Mouse (Mus musculus): Measurements from ENCODE around the gene Islr2. TPM values are rescaled to one million over a fixed set of nuclear protein-coding genes. Genes with fewer than 3 reads are reported as not detected.

Gene Islr2
- polyA plus RNA-seq, 1 experiment, result 42.5 TPM

DNA sequence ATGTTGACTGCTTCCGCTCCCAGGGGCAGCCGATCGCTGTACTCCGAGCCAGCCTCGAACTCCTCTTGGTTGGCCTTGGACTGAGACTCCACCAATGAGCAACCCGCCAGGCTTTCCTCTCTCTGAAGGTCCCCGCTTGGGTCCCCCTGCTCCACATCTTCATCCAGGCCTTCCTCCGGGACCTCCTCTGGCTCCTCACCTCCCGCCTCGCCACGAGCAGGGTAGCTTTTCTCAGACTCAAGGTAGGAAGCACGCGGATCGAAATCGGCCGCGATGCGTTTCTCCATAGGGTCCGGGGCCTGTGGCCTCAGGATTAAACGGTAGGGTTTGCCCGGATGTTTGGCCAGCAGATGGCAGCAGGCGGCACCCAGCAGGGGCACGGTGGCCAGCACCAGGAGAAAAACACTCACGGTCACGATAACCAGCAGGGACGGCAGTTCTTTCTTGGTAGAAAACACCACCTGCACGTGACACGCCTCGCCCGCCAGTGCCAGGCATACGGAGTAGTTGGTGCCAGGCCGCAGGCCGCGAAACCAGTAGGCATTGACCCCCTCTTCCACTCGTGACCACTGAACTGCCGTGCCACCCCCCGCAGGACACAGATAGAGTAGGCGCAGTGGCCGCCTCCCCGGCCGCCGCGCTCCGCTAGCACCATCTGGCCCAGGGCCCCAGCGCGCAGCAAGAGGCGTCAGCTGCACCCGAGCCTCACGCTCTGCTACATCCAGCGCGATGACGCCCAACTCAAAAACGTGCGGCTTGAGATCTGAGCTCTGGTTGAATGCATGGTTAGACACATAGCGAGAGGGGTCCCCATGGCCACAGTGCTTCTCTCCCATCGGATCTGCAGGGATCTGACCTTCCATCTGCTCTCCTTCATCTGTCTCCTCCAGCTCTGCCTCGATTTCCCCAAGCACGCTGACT is 6.1 kb downstream of the Islr2 start:
- DNase-seq (ENCODE audit: extremely low spot score in 1 of 2, low spot score in 1 of 2), result no peak

DNA sequence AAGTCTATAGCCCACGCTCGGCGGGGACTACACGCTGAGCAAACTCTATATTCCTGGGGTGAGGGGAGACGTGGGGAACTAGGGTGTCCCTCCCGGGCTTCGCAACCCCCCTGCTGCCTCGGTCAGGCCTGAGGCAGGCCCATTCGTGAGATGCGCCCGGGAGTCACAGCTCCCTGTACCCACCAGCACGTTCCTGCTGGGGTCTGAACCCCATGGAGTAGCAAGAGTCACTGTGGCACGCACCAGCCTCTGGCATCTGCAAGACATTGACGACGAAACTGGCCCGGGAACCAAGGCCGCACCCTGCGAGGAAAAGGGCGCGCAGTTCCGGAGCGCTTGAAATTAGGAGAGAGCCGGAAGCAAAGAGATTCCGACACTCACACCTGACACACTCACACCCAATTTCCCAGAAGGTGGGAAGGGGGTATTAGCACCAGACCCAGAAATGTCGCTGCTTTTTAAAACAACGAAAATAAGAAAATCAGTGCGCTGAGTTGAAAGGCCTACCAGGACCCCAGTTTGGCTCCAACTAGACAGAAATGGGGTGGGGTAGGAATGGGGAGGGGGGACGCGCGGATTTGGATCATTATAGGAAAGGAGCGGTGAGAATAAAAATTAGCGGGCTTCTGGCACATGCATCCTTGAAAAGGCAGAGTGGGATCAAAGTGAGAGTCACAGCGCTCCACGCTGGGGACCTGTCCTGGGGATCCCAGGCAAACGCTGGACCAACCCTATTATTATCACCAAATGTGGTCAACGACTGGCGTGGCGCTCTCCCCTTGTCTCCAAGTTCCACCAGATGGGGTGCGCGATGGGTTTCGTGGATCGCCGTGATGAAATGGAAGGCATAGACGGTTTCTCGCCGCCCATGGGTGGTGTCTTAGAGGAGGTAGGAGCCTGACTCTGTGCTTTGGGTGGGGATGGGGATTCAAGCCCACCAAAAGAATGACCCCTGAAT is 7.2 kb downstream of the Islr2 start:
- no peak for DNase-seq (ENCODE audit: extremely low spot score in 1 of 2, low spot score in 1 of 2)

DNA sequence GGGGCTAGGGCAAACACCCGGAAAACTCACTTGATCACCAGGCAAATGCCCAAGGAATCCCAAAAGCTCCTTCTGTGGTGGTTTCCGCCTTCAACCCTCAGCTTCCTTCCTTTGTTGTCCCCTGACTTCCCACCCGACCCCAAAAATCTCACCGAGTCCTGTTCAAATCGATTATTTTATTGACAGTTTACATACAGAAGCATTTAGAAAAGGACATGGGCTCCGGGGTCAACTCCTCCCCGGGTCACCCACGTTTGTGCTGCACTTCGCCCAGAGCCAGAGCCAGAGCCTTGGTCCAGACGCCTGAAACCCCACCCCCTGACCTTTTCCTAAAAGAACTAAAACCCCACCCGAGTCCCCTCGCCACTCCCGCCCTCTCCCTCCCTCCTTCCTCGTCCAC is 8.0 kb downstream of the Islr2 start:
- no peak for DNase-seq (ENCODE audit: extremely low spot score in 1 of 2, low spot score in 1 of 2)

DNA sequence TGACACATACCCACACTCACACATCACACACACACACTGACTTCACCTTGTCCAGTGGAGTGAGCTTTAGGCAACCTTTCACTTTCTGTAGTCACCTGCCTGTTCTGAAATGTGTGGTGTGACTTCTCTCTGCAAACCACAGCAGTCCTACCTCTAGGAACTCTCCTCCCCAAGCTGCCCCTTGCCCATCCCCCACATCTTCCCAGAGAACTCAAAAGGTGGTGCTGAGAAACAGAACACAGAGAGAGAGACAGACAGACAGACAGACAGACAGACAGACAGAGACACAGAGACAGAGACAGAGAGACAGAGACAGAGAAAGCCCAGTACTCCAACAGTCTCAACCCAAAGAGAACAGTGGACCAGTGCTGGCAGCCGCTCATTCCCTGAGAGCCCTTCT is 8.4 kb downstream of the Islr2 start:
- no peak for DNase-seq (ENCODE audit: extremely low spot score in 1 of 2, low spot score in 1 of 2)

DNA sequence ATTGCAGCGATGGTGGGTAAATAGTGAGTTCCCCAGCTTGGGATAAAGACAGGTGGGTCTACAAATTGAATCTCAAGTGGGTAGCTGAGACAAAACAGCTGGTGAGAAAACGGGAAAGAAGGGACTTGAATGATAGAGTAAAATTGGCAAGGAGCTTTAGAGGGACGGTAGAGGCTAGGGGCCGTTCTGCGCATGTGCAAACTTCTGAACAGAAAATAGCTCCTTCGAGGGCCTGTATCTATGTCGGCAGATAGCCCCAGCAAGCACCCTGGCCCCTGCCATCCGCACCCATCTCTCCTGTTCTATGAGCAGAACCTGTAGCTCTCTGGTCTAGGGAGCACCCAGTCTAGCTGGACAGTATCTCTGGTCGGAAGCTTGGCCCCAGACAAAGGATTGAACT is 9.9 kb downstream of the Islr2 start:
- no peak for DNase-seq (ENCODE audit: extremely low spot score in 1 of 2, low spot score in 1 of 2)

DNA sequence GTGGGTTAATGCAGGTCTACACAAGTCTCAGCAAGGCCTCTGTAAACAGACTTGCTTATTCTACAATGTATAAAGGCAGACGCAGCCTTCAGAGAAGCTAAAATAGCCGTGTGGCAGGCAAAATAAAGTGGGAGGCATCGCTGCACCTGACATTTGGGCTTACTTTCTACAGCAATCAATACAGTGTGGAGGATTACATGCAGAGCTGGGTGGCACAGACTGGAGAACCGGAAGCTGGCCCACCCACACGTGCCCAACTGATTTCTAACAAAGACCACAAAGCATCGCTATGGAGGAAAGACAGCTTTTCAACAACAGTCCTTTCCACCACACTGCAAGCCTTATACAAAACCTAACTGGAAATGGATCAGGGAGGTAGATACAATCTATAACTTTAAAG is 19.7 kb downstream of the Islr2 start:
- no peak for DNase-seq (ENCODE audit: extremely low spot score in 1 of 2, low spot score in 1 of 2)

DNA sequence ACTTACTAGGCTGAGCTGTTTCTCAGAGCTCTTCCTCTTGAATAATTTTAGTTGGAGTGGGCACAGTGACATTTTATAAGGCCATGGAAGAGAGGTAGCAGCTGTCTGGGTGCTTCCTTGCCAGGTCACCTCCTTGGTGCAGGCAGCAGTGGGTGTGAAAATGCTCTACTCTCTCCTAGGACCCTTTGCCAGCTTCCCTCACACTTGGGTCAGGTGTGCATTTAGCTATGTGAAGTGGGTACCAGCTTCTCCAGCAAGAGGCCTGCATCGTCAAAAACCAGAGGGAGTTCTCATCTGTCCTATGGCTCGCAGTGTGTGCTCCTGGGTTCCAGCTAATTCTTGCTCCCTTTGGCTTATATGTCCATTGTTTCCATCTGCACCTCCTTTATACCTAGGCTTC is 24.7 kb downstream of the Islr2 start:
- no peak for DNase-seq (ENCODE audit: extremely low spot score in 1 of 2, low spot score in 1 of 2)

DNA sequence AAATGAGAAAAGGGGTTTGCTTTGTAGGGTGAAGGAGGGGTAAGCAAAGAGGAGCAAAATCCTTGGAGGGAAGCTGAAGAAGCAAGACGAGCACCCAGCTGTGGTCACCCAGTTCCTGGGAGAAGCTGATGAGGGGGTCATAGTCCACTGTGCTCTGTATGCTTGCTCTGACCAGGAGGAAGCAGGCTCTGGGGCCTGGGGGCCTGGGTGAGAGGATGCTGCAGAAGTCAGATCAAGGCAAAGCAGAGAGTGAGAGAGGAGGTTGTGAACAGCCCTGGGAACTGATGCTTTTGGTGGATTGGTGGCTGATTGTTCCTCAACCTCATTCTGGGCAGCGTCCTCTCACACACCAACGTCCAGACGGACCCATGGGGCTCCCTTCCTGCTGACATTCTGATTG is 27.0 kb downstream of the Islr2 start:
- no peak for DNase-seq (ENCODE audit: extremely low spot score in 1 of 2, low spot score in 1 of 2)

DNA sequence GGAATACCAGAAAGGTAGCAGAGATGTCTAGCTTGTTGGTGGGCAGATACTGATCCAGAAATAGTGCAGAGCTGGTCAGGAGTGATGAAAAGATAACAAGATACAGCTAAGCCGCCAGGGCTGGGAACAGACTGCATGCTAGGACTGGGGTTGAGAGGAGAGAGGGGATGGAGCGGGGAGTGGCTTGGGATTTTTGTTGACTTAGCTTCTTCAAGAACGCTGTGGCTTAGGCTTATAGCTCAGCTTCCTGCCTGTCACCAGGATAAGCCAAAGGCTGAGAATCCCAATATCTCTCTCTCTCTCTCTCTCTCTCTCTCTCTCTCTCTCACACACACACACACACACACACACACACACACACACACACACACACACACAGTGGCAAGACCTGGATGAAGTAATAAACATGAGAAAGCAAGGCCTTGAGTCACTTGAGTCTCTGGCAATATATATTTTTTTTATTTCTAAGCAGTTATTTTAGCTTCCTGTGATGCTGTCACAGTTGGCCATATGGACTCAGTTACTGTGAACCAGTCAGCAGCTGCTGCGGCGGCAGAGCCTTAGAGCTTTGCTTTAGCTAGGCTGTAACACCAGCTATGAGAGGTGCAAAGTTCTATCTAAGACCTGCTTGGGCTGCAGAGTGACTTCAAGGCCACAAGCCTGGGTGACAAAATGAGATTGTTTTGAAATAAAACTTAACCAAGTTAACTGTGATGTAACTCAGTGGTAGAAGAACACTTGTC is 28.2 kb downstream of the Islr2 start:
- peak; percentile 80 for DNase-seq (ENCODE audit: extremely low spot score in 1 of 2, low spot score in 1 of 2)

DNA sequence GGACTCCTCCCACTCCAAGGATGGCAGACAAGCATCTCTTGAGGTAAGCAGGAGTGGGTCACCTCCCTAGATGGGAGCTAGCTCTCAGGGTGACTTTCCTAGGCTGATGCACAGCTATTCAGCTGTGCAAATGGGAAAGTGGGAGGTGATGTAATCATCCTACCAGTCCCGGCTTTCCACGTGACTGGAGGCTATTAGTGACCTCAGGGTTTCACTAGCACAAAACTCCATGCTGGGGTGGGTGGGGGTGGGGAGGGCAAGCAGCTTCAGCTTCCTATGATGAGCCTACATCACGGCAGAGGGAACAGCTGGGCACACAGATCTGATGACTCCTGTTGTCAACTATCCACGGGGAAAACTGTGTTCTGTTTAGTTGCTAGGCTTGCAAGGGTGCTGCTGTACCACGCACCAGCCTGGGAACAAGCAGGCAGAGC is 29.3 kb downstream of the Islr2 start:
- peak in 1 of 2 experiments; percentile 63 for DNase-seq (ENCODE audit: extremely low spot score in 1 of 2, low spot score in 1 of 2)

DNA sequence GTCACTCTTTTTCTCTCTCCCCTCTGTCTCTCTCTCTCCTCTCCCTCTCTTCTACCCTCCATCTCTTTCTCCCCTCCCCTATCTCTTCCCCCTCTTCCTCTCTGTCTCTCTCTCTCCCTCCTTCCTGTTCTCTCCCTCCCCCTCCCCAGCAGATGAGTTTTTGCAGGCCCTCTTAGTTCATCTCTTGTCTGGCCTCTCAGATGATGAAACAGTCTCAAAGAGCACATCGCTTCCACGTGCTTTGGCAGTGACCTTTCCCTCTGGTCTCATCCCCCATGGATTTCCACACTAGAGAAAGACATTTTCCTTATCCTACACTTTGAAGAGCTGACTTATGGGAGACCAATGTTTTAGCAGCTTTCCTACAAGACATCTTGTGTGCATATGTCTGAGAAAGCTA is 31.3 kb downstream of the Islr2 start:
- DNase-seq (ENCODE audit: extremely low spot score in 1 of 2, low spot score in 1 of 2), result no peak

DNA sequence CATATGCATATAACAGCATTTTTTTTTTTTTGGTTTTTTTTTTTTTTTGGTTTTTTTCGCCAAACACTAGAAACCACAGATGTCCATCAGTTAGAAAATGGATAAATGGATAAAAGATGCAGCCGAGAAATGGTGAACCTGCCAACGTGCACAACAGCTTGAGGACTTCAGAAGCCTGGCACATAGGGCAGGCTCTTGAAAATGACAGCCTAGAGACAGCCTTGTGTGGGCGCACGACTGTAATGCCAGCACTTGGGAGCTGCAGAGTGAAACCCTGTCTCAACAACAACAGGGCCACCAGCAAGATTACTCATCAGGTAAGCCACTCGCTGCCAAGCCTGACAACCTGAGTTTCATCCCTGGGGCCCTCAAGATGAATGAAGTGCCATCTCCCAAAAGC is 34.7 kb downstream of the Islr2 start:
- DNase-seq (ENCODE audit: extremely low spot score in 1 of 2, low spot score in 1 of 2), result no peak

DNA sequence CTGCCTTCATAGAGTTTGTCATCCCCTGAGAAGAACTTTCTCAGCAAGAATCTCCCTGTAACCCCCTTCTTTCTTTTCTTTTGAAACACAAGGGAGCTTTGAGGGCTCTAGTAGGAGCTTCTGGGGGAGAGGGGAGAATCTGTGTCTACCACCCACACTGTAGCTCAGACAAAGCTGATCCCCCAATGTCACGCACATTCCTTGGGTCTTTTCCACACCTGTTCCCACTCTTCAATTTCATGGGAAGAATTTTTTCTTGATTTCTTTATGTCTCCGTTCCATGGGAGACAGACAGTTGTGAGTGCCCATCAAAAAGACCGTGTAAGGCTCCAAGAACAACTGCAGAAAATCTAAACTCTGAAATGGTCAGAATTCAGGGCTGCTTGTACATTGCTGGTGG is 35.2 kb downstream of the Islr2 start:
- DNase-seq (ENCODE audit: extremely low spot score in 1 of 2, low spot score in 1 of 2), result no peak

DNA sequence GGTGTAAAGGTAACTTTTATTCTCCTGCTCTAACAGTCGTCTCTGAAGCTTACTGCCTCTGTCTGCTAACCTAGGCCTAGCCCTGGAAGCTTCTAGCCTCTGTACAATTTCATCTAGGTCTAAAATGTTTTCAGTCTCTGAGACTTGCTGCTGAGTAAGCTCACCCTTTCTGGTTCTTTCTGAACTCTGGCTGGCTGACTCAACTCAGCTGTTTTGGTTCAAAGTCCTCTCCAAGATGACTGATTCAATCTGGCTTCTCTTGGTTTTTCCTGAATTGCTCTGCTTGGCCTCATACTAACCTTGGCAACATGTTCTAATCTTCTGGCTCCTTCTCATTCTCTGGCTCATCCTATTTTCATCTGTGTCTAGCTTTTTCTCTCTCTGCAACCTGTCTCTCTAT is 38.3 kb downstream of the Islr2 start:
- no peak for DNase-seq (ENCODE audit: extremely low spot score in 1 of 2, low spot score in 1 of 2)

DNA sequence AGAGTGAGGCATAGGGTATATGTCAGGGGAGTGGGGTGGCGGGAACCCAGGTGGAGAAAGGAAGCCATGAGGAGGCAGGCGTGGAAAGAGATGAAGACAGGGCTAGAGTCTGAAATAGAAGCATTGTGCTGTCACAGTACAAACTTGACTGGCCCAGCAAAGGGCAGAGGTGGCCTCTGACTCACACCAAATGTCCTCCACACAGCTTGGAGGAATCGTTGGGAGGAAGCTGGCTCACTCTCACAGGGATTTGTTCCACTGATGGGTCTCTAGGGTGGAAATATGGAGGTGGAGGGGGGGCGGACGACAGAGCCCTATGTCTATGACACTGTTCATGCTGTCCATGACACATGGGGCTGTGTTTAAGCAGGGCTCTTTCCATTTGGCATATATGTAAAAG is 41.0 kb downstream of the Islr2 start:
- no peak for DNase-seq (ENCODE audit: extremely low spot score in 1 of 2, low spot score in 1 of 2)

DNA sequence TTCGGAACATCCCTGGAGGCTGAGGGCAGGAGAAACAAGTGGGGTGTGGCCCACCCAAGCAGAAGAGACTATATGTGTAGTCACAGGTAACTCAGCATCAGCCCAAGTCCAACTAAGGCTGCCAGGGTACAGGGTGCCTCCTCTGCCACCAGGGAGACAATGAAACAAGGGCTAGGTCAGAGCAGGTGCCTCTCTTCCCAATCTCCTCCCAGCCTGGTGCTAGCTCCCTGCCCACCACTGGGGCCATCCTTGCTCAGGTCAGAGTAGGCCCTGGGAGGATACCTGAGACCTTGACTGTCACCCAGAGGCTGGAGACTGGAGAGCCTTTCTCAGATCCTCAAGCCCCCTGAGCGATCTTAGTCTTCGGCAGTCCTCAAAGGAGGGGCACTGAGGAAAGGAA is 41.9 kb downstream of the Islr2 start:
- DNase-seq (ENCODE audit: extremely low spot score in 1 of 2, low spot score in 1 of 2), result no peak

DNA sequence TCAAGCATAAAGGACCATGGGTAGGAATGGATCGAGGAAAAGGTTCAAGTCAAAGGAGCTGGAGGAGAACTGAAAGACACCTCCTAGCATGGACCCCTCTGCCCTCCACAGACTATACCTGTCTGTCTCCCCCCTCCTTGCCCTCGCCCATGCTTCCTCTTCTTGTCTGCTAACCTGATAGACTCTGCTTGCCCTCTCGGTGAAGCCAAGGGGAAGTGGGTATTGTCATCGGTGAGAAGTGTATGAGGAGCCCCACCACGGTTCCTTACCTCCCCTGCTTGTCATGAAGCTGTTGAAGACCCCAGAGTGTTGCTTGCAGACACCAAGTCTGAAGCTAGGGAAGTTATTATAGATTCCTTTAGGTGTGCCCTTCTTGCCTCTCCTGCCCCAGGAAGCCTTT is 43.8 kb downstream of the Islr2 start:
- no peak for DNase-seq (ENCODE audit: extremely low spot score in 1 of 2, low spot score in 1 of 2)

DNA sequence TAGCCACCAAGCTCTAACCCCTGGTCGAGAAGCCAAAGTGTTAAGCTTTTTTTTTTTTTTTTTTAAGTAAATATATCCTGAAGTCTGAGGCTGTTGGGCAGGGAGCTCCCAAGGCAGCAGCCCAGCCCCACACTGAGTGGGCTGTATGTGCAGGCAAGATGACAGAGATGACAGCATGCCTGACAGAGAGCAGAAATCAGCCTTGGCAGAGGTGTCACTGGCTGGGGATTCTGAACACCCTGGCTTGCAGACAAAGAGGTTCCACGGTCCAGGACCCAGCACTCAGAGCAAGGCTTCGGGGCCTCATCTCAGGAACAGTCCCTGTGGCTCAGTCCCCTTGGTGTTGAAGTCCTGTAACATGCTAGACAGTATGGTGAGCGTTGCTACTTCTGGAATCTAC is 44.3 kb downstream of the Islr2 start:
- peak in 1 of 2 experiments; percentile 50 for DNase-seq (ENCODE audit: extremely low spot score in 1 of 2, low spot score in 1 of 2)

DNA sequence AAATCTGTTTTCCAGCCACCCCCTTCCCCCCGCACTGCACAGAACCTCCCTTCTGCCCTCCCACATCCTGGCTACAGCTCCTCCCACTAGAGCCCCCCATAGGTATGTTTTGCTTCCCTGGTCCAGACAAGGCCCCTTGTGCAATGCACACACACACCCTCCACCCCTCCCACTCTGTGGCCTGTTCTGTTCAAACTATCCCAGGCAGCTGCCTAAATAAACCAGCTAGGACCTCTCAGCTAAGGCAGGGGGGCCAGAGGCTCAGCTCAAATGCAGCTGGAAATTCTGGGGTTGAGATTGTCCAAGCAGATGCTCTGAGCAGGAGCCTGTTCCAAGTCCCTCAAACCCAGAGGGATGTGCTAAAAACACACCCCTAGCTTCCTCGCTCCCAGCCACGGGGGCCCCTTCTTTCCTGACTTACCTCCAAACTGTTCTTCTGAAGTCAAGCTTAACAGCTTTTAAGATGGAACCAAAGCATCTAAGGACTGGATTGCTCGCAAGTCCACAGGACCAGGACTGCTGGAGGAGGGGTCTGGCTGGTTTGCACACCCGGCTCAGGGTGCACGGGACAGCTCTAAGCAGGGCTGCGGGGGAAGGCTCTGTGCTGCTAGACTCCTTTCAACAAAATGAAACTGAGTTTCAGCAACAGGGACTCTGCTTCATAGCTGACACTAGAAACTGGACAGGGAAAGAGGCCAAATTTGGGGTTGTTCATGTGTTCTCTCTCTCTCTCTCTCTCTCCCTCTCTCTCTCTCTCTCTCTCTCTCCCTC is 45.4 kb downstream of the Islr2 start:
- DNase-seq (ENCODE audit: extremely low spot score in 1 of 2, low spot score in 1 of 2), result no peak

DNA sequence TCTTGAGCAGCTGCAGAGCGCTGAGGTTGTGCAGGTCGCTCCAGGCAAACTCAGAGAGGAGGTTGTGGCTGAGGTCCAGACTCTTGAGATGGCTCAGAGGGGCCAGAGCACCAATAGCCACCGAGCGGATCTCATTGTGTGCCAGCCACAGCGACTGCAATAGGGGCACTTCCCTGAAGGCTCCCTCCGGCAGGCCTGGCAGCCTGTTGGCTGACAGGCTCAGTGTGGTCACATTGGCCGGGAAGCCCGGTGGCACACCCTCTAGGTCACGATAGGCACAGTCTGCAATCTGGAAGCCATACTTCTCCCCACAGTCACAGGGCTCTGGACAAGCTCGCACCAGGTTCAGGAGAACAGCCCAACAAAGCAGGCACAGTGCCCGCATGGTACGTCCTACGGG is 46.3 kb downstream of the Islr2 start:
- no peak for DNase-seq (ENCODE audit: extremely low spot score in 1 of 2, low spot score in 1 of 2)

All from frontal cortex, adult 2 months (tissue).